11 mouse cellular contexts compared by ENCODE assay signal in the genomic region with DNA sequence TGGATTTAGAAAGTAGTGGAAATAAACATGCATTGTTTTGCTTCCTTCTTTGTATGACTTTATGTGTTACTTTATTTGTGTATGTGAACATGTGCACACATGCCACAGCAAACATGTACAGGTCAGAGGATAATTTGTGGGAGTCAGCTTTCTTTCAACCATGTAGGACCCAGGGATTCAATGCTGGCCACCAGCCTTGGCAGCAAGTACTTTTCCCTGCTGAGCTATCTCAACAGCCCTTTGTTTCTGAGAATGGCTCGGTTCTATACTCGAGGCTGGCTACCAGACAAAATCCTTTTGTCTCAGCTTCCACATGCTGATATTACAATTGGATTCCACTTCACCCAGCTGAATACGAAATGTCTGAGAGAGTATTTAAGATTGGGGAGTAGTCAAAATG.
DNase-seq lines count a peak whose midpoint lies in the region; ATAC-seq lines count a peak whose summit lies in the region.
"Had no signal": no experiment of that assay in that cellular context is flagged by ENCODE, and none has a peak within 500 bp of the region (broad histone marks: within the 10 kb centered on the region; RNA-seq: fewer than 3 reads in every experiment).

No protein-coding gene starts in this region.

- 9% methylated on average over 3 of the region's 3 CpGs for WGBS in hindbrain, embryonic 10.5 days

- no peaks in the 10 kb centered on the region for H3K9me3 ChIP-seq in hindbrain, embryonic 10.5 days
- H3K9me3 ChIP-seq: stomach, embryonic 15.5 days had no signal

- H3K36me3 ChIP-seq in hindbrain, embryonic 10.5 days = no peaks in the 10 kb centered on the region
- H3K36me3 ChIP-seq: stomach, embryonic 15.5 days had no signal

- H3K27me3 ChIP-seq in hindbrain, embryonic 10.5 days (ENCODE audit: insufficient read depth, poor library complexity, severe bottlenecking) = no peaks in the 10 kb centered on the region
- H3K27me3 ChIP-seq: stomach, embryonic 15.5 days had no signal

- peak overlapping the region; percentile 66; the same call in 1 of the 2 replicates for H3K27ac ChIP-seq in hindbrain, embryonic 10.5 days
- H3K27ac ChIP-seq: stomach, embryonic 15.5 days had no signal

- ATAC-seq in erythroid progenitor cell, adult 5-6 weeks (replicated peaks; ENCODE audit: low FRiP score, poor library complexity, severe bottlenecking) = no peak

- peaks cover 14% of the 10 kb centered on the region; the same call in 1 of the 2 replicates for H3K4me1 ChIP-seq in hindbrain, embryonic 10.5 days (replicated peaks)
- H3K4me1 ChIP-seq: stomach, embryonic 15.5 days had no signal

- DNase-seq in heart, adult 11 months = peak; percentile 48
- no peak for DNase-seq in heart, adult 8-10 months (ENCODE audit: low spot score)
- DNase-seq in retina, postnatal 1 day = peak; percentile 31
- DNase-seq in retina, embryonic 14.5 days (ENCODE audit: low spot score) = no peak
- no peak for DNase-seq in hindbrain, embryonic 10.5 days (ENCODE audit: low spot score)
- DNase-seq in adrenal gland, postnatal 10 days = no peak
- DNase-seq: gastrocnemius, postnatal 36 days; lung, embryonic 14.5 days; right cerebral cortex, postnatal 14 days had no signal

- H3K4me3 ChIP-seq in hindbrain, embryonic 10.5 days = no peak overlapping the region
- H3K4me3 ChIP-seq: stomach, embryonic 15.5 days had no signal

Comparison
In these comparisons a context has a peak if more than half of its experiments do, and no peak if none do; other contexts are left out.
1. DNase-seq: peak in heart, adult 11 months (single experiment) and retina, postnatal 1 day (single experiment); none in heart, adult 8-10 months (single experiment), retina, embryonic 14.5 days (single experiment), hindbrain, embryonic 10.5 days (single experiment) and adrenal gland, postnatal 10 days (single experiment).